Mouse (Mus musculus) bone marrow macrophage, adult 2 months (primary cell): ENCODE results near the gene Stac. TPM values are rescaled to one million over a fixed set of nuclear protein-coding genes. Genes with fewer than 3 reads are reported as not detected.

ENCODE experiments used
- H3K27ac ChIP-seq: 2 replicates; pipeline ENCODE4 v1.5.1; 2012; ENCODE audit warnings: low read depth, low read length; ENCODE audit not compliant: insufficient read depth
- H3K4me1 ChIP-seq: 2 replicates; pipeline ENCODE4 v1.6.1; 2012; ENCODE audit warnings: low read length; ENCODE audit not compliant: control insufficient read depth, insufficient read depth
- H3K4me3 ChIP-seq: 2 replicates; pipeline ENCODE4 v1.5.1; 2012; ENCODE audit warnings: mild to moderate bottlenecking, low read length, moderate library complexity; ENCODE audit not compliant: insufficient read depth
- CTCF ChIP-seq: IDR thresholded peaks from 2 replicates; pipeline ENCODE4 v1.5.1; 2012; ENCODE audit warnings: low read depth, mild to moderate bottlenecking, low read length, moderate library complexity
- POLR2A ChIP-seq: IDR thresholded peaks from 2 replicates; pipeline ENCODE4 v1.6.1; 2012; ENCODE audit warnings: mild to moderate bottlenecking, low read depth, low read length, borderline replicate concordance
- polyA plus RNA-seq: library from polyadenylated mRNA; stranded (reverse); fragments of >200 nt; gene quantifications from 2 replicates; pipeline ENCODE4 v1.2.4, GENCODE M21; 2012; ENCODE audit not compliant: missing spikeins, insufficient read depth, insufficient read length

Stac gene
- polyA plus RNA-seq, 1 experiment = not detected

DNA sequence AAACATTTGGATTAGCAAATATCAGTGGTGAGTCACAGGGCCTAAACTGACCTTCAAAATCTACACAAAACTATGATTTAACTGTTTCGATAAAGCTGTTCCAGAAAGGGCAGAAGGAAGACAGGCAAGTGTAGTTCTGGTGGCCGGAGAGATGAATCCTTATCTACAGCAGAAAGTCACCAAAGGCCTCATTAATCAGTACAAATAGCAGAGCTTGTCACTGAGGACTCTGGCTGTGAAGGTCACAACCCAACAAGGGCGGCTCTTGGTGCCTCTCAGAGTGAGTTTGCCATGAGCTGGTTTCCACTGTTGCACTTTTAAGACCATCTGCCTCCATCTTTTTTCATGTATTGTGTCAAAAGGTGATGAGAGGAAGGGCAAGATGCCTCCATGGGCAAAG lies 78.8 kb downstream of the Stac start:
- TF ChIP-seq POLR2A = no peak
- no peak for TF ChIP-seq CTCF
- Histone ChIP-seq H3K4me3 (no peak overlapping the region), H3K4me1 (peaks cover 26% of the 10 kb centered on the region), H3K27ac (no peak overlapping the region)

DNA sequence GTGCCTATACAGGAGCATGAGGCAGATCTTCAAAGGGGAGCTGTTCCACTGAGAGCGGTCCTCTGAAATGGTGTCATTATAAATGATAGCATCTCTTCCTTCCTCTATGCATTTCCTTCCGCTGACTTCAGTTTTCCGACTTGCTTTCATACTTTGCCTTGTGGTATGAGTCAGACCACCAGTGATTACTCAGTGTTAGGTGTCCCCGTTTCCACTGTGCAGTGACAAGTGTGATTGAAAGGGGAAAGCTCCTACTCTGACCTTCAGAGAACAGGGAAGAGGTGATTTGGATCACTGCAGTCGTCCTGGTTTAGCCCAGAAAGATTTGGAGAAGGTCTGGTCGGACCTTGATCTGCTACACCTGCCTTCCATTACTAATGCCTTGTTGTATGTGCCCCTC lies 81.4 kb downstream of the Stac start:
- no peak overlapping the region for H3K4me3 ChIP-seq
- H3K27ac ChIP-seq = no peak overlapping the region
- no peak for TF ChIP-seq POLR2A
- TF ChIP-seq CTCF = no peak
- peaks cover 22% of the 10 kb centered on the region for H3K4me1 ChIP-seq

- TF ChIP-seq POLR2A (no peak), CTCF (no peak)
- no peak overlapping the region for H3K4me3 ChIP-seq
- no peak overlapping the region for H3K27ac ChIP-seq
- peaks cover 22% of the 10 kb centered on the region for H3K4me1 ChIP-seq
Measured at GRCm38 (mm10) chr9:111606603-111607002, 83.5 kb downstream of the Stac start.

DNA sequence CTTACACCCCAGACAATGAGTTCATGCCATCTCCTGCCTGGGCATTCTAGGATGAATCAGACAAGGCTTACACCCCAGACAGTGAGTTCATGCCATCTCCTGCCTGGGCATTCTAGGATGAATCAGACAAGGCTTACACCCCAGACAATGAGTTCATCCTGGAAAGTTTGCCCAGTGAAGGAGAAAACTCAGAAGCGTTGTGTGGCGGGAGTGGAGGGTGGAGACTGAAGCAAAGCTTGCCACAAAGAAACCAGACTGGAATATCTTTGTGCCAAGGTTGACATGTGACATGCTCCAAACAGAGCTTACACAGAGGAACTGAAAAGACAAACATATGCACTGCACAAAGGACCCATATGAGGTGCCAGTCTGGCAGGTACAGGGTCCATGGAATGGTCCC lies 102.6 kb downstream of the Stac start:
- Histone ChIP-seq H3K4me3 (no peak overlapping the region), H3K27ac (no peak overlapping the region)

GRCm38 (mm10) chr9:111578784-111579183 lies 111.4 kb downstream of the Stac start:
- Histone ChIP-seq H3K4me1 (peaks cover 12% of the 10 kb centered on the region), H3K4me3 (no peak overlapping the region), H3K27ac (no peak overlapping the region)
- TF ChIP-seq CTCF (no peak), POLR2A (no peak)

More for the DNA sequence above, 102.6 kb downstream of the Stac start:
- peaks cover 2% of the 10 kb centered on the region; the same call in 1 of the 2 replicates for H3K4me1 ChIP-seq
- no peak for TF ChIP-seq CTCF

GRCm38 (mm10) chr9:111577453-111577852 lies 112.7 kb downstream of the Stac start:
- no peak overlapping the region for H3K27ac ChIP-seq
- H3K4me3 ChIP-seq = no peak overlapping the region
- H3K4me1 ChIP-seq = peaks cover 12% of the 10 kb centered on the region
- TF ChIP-seq CTCF (no peak), POLR2A (no peak)

GRCm38 (mm10) chr9:111575889-111576288 lies 114.3 kb downstream of the Stac start:
- Histone ChIP-seq H3K4me1 (peaks cover 12% of the 10 kb centered on the region), H3K4me3 (no peak overlapping the region), H3K27ac (no peak overlapping the region)
- TF ChIP-seq CTCF = no peak
- no peak for TF ChIP-seq POLR2A

DNA sequence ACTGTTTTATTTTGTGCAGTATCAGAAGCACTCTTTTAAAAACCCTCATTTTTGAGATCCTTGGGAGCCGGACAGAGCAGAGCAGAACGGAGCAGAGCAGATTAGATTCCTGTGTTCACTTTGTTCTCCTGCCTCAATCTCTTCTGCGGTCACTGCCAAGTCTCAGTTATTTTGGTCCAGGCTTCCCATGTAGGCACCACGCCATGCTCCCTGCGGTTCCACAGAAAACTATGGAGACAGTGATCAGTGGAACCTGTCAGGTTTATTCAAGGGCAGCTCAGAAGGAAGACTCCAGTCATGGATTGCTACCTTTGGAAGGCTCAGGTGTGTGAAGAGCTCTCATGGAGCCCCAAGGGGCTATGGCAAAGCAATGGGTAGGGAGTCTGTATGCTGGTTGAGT lies 116.3 kb downstream of the Stac start:
- Histone ChIP-seq H3K4me1 (peaks cover 8% of the 10 kb centered on the region), H3K27ac (no peak overlapping the region), H3K4me3 (no peak overlapping the region)
- TF ChIP-seq POLR2A (no peak), CTCF (no peak)

DNA sequence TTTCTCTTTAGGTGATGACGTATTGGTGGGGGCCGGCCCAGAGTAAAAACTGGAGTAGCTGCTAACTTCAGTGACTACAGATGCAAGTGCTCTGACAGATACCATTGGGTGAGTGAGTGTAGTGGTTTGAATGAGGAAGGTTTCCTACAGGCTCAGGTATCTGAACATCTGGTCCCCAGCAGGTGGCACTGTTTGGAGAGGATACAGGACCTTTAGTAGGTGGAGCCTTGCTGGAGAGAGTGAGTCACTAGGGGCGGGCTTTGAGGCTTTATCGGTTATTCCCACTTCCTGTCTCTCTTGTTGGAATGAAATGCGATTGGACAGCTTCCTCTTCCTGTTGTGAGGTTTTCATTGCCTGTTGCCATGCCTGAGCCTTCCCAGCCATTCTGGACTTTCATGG lies 118.5 kb downstream of the Stac start:
- Histone ChIP-seq H3K4me3 (no peak overlapping the region), H3K4me1 (no peaks in the 10 kb centered on the region), H3K27ac (no peak overlapping the region)
- no peak for TF ChIP-seq POLR2A
- no peak for TF ChIP-seq CTCF

DNA sequence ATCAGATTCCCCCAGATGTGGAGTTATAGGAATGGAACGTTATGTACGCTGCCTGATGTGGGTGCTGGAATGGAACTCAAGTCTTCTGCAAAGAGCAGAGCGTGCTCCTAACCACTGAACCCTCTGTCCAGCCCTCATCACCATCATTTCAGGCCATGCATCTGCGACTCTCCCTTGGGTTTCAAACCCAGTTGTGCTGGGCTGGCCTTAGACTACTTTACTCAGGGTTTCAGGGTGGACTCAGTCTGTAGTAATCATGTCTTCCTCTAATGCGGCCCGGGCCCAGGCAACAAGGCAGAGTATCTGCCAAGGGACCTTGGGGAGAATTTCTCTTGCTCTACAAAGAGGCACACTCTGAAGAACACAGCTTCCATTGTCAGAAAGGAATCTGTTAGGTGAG lies 126.0 kb downstream of the Stac start:
- Histone ChIP-seq H3K27ac (no peak overlapping the region), H3K4me3 (no peak overlapping the region), H3K4me1 (peaks cover 19% of the 10 kb centered on the region)
- no peak for TF ChIP-seq CTCF

GRCm38 (mm10) chr9:111563226-111563625 lies 126.9 kb downstream of the Stac start:
- H3K27ac ChIP-seq = peak overlapping the region; percentile 93
- peak overlapping the region; percentile 55 for H3K4me3 ChIP-seq
- TF ChIP-seq POLR2A (no peak), CTCF (no peak)
- H3K4me1 ChIP-seq = peaks cover 19% of the 10 kb centered on the region
